Mouse (Mus musculus) liver, adult 2 months (tissue): ENCODE data around the gene Zfp804a.

ENCODE experiments used
- CTCF ChIP-seq: fragments of 200-500 bp; IDR thresholded peaks from 2 replicates; pipeline ENCODE4 v1.5.1; 2011; ENCODE audit warnings: low read depth, low read length, control low read depth
- POLR2A ChIP-seq: fragments of 200-500 bp; IDR thresholded peaks from 2 replicates; pipeline ENCODE4 v1.6.1; 2011; ENCODE audit warnings: low read length, control low read depth; ENCODE audit not compliant: insufficient read depth; ENCODE audit errors: extremely low read depth

DNA sequence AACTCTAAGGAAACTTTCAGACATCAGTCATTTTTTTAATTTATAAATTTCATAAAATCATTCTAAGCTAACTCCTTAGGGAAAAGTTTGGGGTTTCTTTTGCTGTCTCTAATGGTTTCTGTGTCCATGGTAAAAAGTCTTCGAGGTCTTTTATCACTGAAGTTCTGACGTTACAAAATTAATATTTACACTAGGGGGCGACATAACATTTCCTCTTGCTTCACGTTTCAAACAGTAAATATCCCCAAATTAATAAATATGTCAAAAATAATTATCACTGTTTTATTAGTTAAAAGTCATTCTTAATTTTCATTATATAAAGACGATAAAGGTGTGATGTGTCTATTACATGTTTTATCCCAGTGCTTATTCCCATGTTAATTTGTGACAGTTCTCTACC, 11.6 kb downstream of the Zfp804a start:
- TF ChIP-seq CTCF (peak; percentile 18; the same call in 1 of the 2 replicates), POLR2A (no peak)
